Mouse (Mus musculus) adrenal gland, postnatal 4 days (tissue): ENCODE results near the gene Casp2. TPM values are rescaled to one million over a fixed set of nuclear protein-coding genes. Genes with fewer than 3 reads are reported as not detected.

Experiments
- DNase-seq, 2 experiments: peaks; one replicate each; pipeline ENCODE4 v3.0.0; 2021 to 2022; ENCODE audit warnings: low spot score in 2 of 2, mixed read lengths in 2 of 2
- long read RNA-seq, 2 experiments: library from polyadenylated mRNA; stranded (forward); transcript quantifications; one replicate each; pipeline ENCODE4 v2.0.0; 2021
- total RNA-seq, 2 experiments: library from RNA; stranded (reverse); gene quantifications; 2 replicates each; pipeline ENCODE4 v1.2.3; 2021

Gene Casp2
- 10 to 100 TPM; 52.4 to 61.4 TPM for total RNA-seq
- long read RNA-seq, experiment 1, transcript Casp2-201 (11 exons, 3,529 nt), result major isoform, 14 of 19 reads
- long read RNA-seq, experiment 1, partial matches to known transcripts, result 0 of 19 reads
- long read RNA-seq, experiment 1, other reads (novel, unspliced or antisense), result 4 of 19 reads
- long read RNA-seq, experiment 2, transcript Casp2-201 (11 exons, 3,529 nt), result major isoform, 34 of 47 reads
- long read RNA-seq, experiment 2, partial matches to known transcripts, result 6 of 47 reads
- long read RNA-seq, experiment 2, other reads (novel, unspliced or antisense), result 4 of 47 reads

GRCm38 (mm10) chr6:42264626-42265312, at the start of gene Casp2:
Gene Casp2, plus strand, starts transcription at chr6:42264985.
- DNase-seq, result peak; percentile 93 to 96

DNA sequence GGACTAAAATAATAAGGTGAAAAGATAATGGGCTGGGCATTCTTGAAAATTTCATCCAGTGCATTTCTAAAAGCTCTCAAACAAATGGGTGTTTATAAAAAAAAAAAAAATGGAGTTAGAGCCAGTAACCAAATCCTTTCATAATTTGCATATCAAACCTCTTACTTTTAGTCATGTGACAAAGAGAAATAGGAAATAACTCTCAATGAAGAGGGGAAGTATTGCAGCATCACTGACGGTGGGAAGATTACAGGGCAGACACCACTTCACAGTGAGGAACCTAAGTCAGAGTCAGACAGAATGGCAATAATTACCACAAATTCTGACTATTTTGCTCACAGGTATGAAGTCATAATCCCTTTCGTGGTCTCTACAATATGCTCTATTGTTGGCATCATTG, 49.8 kb upstream of the Casp2 start, which contains the start of gene Tas2r144:
TSS of gene Tas2r144 (plus strand) at position 301 of the 400 bp plus-strand sequence.
- DNase-seq, result no peak

DNA sequence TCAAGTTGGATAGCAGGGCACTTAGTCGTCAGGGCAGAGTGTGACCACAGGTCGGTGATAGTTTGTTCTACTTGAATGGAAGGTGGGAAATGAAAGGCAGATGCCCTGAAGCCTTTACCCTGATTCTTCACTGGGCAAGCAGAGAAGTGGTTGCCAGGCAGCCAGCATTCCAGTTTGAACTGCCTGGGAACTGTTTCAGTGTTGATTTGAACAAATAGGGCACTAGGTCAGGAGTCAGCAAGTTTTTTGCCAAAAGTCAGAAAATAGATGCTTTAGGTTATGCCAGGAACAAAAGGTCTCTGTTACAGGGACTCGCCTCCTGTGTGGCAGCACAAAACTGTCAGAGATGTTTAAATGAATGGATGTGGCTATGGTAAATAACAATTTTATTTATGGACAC, 42.5 kb upstream of the Casp2 start:
- no peak for DNase-seq

- no peak for DNase-seq
Observed at GRCm38 (mm10) chr6:42225046-42225445, 39.7 kb upstream of the Casp2 start.

GRCm38 (mm10) chr6:42227240-42228101, 37.3 kb upstream of the Casp2 start:
- peak; percentile 30 to 31 for DNase-seq

- no peak for DNase-seq
Observed at GRCm38 (mm10) chr6:42229610-42230009, 35.2 kb upstream of the Casp2 start.

DNA sequence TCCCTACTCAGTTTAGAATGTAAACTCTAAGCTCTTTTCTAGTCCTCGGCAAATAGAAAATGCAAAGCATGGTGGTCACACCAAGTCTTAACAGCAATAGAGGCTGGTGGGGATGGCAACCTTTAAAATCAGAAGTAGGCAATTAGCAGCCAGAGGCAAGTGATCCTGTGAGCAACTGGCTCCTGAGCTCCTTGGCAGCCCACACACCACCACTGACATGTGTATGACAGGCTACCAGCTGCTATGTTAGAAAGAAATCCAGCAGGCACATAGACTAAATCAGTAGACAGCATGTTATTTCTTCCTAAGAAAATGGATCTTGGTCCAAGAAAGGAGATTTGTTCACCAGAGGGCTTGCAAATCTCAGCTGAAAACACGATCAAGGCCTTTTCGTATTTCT, 33.6 kb upstream of the Casp2 start:
- DNase-seq, result no peak

GRCm38 (mm10) chr6:42237276-42237805, 27.4 kb upstream of the Casp2 start:
- no peak for DNase-seq

DNA sequence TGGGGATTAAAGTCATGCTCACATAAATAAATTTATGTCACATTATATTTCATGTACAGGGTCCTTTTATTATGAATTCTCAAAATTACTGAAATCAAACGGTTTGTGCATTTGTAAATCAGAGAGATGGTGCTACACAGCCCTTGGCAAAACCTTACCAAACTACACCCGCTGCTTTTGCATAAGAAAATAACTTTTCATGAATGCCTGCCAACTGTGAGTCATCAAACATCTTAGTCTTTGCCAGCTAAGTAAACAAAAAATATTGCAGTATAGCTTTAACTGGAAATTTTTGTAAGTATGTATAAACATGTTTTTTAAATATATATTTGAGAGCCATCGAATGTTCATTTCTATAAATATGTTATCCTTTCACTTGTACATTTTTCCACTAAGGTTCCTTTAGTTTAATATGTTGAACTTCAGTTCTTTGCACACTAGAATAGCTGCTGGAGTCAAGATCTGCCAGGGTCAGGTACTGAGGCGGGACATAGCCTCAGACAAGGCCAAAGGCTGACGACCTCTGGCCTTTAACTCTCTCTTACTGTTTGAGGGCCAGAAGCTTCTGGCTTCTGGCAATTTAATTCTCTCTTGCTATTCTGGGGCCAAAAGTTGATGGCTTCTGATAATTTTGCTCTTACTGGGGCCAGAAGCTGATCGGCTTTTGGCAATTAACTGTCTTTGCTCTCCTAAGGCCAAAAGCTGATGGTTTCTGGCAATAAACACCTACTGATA, 23.3 kb upstream of the Casp2 start:
- no peak for DNase-seq

GRCm38 (mm10) chr6:42245711-42246353, 19.0 kb upstream of the Casp2 start, which contains the start of gene Gstk1:
Gene Gstk1, plus strand, starts transcription at chr6:42245935.
- DNase-seq, result peak; percentile 24 to 60

GRCm38 (mm10) chr6:42247173-42247572, 17.6 kb upstream of the Casp2 start:
- DNase-seq, result no peak

- DNase-seq, result no peak
Observed at GRCm38 (mm10) chr6:42247981-42248380, 16.8 kb upstream of the Casp2 start.

- no peak for DNase-seq
Observed at GRCm38 (mm10) chr6:42251791-42252190, 13.0 kb upstream of the Casp2 start.

GRCm38 (mm10) chr6:42253103-42253502, 11.7 kb upstream of the Casp2 start:
- no peak for DNase-seq

GRCm38 (mm10) chr6:42257303-42257863, 7.4 kb upstream of the Casp2 start:
- no peak for DNase-seq

GRCm38 (mm10) chr6:42260430-42260829, 4.4 kb upstream of the Casp2 start:
- DNase-seq, result no peak

- DNase-seq, result no peak
Observed at GRCm38 (mm10) chr6:42261524-42262170, 3.1 kb upstream of the Casp2 start, which contains the start of gene Tmem139. Gene Tmem139, plus strand, starts transcription at chr6:42261970.

DNA sequence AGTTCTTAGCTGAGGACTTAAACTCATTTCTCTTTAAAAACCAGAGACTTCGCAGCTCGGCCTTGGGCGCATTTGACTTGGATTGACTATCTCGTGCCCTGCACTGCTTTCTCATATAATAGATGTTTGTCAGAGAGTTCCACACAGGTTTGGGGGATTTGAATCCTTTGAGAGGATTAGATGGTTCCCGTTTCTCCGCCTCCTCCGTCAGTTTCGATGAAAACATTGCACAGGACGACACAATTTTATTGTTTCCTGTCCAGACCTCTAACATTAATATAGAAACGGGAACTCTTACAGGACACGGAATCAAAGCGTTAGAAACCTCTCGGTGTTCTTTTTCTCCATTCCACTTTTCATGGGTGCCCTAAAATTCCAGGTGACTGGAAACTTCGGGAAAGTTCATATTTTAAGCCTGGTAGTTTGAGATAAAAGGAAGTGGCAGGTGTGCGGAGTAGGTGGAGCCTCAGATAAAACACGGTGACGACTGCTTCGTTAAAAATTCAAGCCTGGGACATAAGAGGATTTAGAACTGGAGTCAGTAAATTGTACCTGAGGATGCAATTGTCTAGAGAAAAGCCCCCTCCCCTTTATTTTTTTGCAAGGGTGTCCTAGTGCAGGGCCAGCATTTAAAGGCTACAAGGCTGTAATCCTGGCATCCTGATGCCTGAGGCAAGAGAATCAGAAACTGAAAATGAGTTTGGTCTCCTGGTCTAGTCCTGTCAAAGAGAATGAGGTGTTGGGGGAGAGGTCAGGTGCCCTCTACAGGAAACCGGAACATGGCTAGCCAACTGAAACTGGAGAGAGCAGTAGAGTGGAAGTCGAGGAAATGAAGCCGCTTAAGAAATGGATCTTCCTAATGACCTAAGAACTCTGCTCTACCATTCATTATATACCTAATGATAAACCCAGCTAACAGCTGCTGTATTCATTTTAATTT, 876 bp downstream of the Casp2 start:
- no peak for DNase-seq
